Mouse (Mus musculus): ENCODE measurements around the gene Shisa9. TPM values are rescaled to one million over a fixed set of nuclear protein-coding genes. Genes with fewer than 3 reads are reported as not detected.
A peak's percentile ranks its signal among the peaks of the same experiment; 100 is the strongest.

Shisa9 gene
- polyA plus RNA-seq, 1 experiment from 2014 or later: 0.83 TPM

- Histone ChIP-seq H3K4me2 (replicated peaks) (no peak overlapping the region), H3K4me1 (no peaks in the 10 kb centered on the region), H3K4me3 (no peak overlapping the region), H3K27me3 (no peaks in the 10 kb centered on the region), H3K36me3 (no peaks in the 10 kb centered on the region), H3K9ac (no peak overlapping the region), H3K27ac (no peak overlapping the region), H3K9me3 (no peaks in the 10 kb centered on the region)
- WGBS: 70% methylated on average over 2 of the region's 2 CpGs
- no peak for ATAC-seq (ENCODE audit: insufficient number of reproducible peaks, insufficient read depth, low FRiP score, low TSS enrichment)
Observed at GRCm38 (mm10) chr16:12005177-12005576, 21.3 kb downstream of the Shisa9 start.

DNA sequence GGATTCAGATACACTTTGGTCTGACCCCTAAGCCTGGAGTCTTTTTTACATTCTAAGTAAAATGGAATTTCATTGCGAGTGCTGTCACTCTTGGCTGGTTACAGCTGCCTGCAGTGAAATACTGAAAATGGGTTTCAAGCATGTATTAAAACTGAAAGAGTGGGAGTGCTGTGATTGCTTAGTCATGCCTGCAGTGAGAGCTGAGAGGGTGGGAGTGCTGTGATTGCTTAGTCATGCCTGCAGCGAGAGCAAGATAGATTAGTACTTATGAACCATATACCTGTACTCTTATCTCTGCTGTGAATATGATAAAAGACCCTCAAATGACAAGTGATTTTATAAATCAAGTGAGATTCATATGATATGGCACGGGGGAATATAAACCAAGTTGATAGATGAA lies 26.2 kb downstream of the Shisa9 start:
- no peaks in the 10 kb centered on the region for H3K9me3 ChIP-seq
- 88% methylated on average over 3 of the region's 3 CpGs for WGBS
- H3K9ac ChIP-seq: no peak overlapping the region
- H3K4me1 ChIP-seq: no peaks in the 10 kb centered on the region
- no peaks in the 10 kb centered on the region for H3K36me3 ChIP-seq
- ATAC-seq (ENCODE audit: insufficient number of reproducible peaks, insufficient read depth, low FRiP score, low TSS enrichment): no peak
- H3K4me2 ChIP-seq (replicated peaks): no peak overlapping the region
- no peaks in the 10 kb centered on the region for H3K27me3 ChIP-seq
- no peak overlapping the region for H3K27ac ChIP-seq
- H3K4me3 ChIP-seq: no peak overlapping the region

DNA sequence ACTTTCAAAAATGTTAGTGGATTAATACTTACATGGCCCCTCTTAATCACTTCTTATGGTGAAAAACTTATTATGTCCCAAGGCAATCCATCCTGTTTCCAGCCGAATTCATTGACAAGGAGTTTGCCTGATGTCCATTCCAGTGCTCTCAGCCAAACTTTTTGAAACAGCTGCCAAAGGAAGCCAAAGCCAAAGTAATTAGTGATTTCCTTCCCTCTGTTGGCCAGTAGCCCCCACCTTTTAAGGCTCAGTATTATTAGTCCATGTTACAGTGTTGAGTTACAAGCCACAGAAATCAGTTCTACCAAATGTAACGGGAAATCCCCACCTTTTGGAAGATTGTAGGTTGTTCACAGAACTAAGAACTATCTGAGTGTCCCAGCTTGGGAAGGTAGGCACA lies 28.8 kb downstream of the Shisa9 start:
- ATAC-seq (ENCODE audit: insufficient number of reproducible peaks, insufficient read depth, low FRiP score, low TSS enrichment): no peak
- no peaks in the 10 kb centered on the region for H3K9me3 ChIP-seq
- no peaks in the 10 kb centered on the region for H3K27me3 ChIP-seq
- H3K4me3 ChIP-seq: no peak overlapping the region
- no peak overlapping the region for H3K4me2 ChIP-seq (replicated peaks)
- H3K9ac ChIP-seq: no peak overlapping the region
- no peaks in the 10 kb centered on the region for H3K4me1 ChIP-seq
- no peaks in the 10 kb centered on the region for H3K36me3 ChIP-seq
- no peak overlapping the region for H3K27ac ChIP-seq
- 68% methylated on average over 2 of the region's 2 CpGs for WGBS

GRCm38 (mm10) chr16:12014523-12014922 lies 30.6 kb downstream of the Shisa9 start:
- no peak overlapping the region for H3K27ac ChIP-seq
- no peak overlapping the region for H3K4me2 ChIP-seq (replicated peaks)
- no peaks in the 10 kb centered on the region for H3K27me3 ChIP-seq
- ATAC-seq (ENCODE audit: insufficient number of reproducible peaks, insufficient read depth, low FRiP score, low TSS enrichment): no peak
- no peaks in the 10 kb centered on the region for H3K9me3 ChIP-seq
- H3K36me3 ChIP-seq: no peaks in the 10 kb centered on the region
- H3K4me3 ChIP-seq: no peak overlapping the region
- WGBS: 70% methylated on average over 4 of the region's 4 CpGs
- H3K4me1 ChIP-seq: no peaks in the 10 kb centered on the region
- H3K9ac ChIP-seq: no peak overlapping the region

DNA sequence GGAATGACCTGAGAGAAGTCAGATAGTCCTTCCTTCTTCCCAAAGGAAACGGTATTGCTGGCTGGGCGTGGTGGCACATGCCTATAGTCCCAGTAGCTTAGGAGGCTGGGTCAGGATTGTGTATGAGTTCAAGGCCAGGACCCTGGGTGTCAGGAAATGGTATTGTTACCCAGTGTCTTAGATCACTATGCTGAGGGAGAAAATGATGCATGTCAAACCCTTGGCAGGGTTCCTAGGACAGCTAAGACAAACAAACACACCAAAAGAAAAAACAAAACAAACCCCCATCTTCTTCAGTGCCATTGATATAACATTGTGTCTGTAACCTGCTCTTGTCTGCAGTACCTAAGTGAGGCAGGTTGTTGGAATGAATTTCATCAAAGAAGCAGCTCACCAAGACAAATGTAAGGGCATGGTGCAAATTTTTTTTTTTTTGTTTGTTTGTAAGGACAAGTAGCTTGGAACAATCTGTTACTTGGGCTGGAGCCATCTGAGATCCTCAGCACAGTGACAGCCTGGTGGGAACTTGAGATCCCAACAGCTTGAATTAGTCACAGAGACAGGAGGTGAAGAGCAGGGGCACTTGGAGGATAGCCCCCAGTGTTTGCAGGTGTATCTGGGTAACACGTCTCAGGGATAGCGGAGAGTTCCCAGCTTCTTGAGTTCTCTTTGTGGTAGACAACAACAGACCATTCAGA lies 34.2 kb downstream of the Shisa9 start:
- Histone ChIP-seq H3K4me1 (no peaks in the 10 kb centered on the region), H3K4me3 (no peak overlapping the region), H3K4me2 (replicated peaks) (no peak overlapping the region), H3K9ac (no peak overlapping the region), H3K27me3 (no peaks in the 10 kb centered on the region), H3K27ac (no peak overlapping the region), H3K36me3 (no peaks in the 10 kb centered on the region), H3K9me3 (no peaks in the 10 kb centered on the region)
- 78% methylated on average over 4 of the region's 4 CpGs for WGBS
- ATAC-seq (ENCODE audit: insufficient number of reproducible peaks, insufficient read depth, low FRiP score, low TSS enrichment): no peak

GRCm38 (mm10) chr16:12020103-12020755 lies 36.3 kb downstream of the Shisa9 start:
- WGBS: 86% methylated on average over 1 of the region's 1 CpGs
- no peaks in the 10 kb centered on the region for H3K27me3 ChIP-seq
- H3K27ac ChIP-seq: no peak overlapping the region

GRCm38 (mm10) chr16:12032441-12032840 lies 48.5 kb downstream of the Shisa9 start:
- Histone ChIP-seq H3K9ac (no peak overlapping the region), H3K27ac (no peak overlapping the region), H3K4me2 (replicated peaks) (no peak overlapping the region), H3K27me3 (no peaks in the 10 kb centered on the region), H3K4me1 (no peaks in the 10 kb centered on the region), H3K9me3 (no peaks in the 10 kb centered on the region), H3K36me3 (no peaks in the 10 kb centered on the region), H3K4me3 (no peak overlapping the region)
- WGBS: 83% methylated on average over 1 of the region's 1 CpGs
- ATAC-seq (ENCODE audit: insufficient number of reproducible peaks, insufficient read depth, low FRiP score, low TSS enrichment): no peak

More at GRCm38 (mm10) chr16:12020103-12020755, 36.3 kb downstream of the Shisa9 start:
- H3K4me2 ChIP-seq (replicated peaks): no peak overlapping the region
- no peaks in the 10 kb centered on the region for H3K36me3 ChIP-seq
- H3K4me1 ChIP-seq: no peaks in the 10 kb centered on the region
- H3K9ac ChIP-seq: no peak overlapping the region
- ATAC-seq (ENCODE audit: insufficient number of reproducible peaks, insufficient read depth, low FRiP score, low TSS enrichment): no peak
- no peak overlapping the region for H3K4me3 ChIP-seq
- no peaks in the 10 kb centered on the region for H3K9me3 ChIP-seq

- no peak overlapping the region for H3K4me3 ChIP-seq
- H3K9me3 ChIP-seq: no peaks in the 10 kb centered on the region
- no peak for ATAC-seq (ENCODE audit: insufficient number of reproducible peaks, insufficient read depth, low FRiP score, low TSS enrichment)
- no peaks in the 10 kb centered on the region for H3K36me3 ChIP-seq
- H3K27ac ChIP-seq: no peak overlapping the region
- no peak overlapping the region for H3K9ac ChIP-seq
- no peaks in the 10 kb centered on the region for H3K4me1 ChIP-seq
- H3K27me3 ChIP-seq: no peaks in the 10 kb centered on the region
- WGBS: 80% methylated on average over 2 of the region's 2 CpGs
- no peak overlapping the region for H3K4me2 ChIP-seq (replicated peaks)
Observed at GRCm38 (mm10) chr16:12034868-12035267, 51.0 kb downstream of the Shisa9 start.

GRCm38 (mm10) chr16:12035626-12036025 lies 51.7 kb downstream of the Shisa9 start:
- Histone ChIP-seq H3K27me3 (no peaks in the 10 kb centered on the region), H3K9me3 (no peaks in the 10 kb centered on the region), H3K4me1 (no peaks in the 10 kb centered on the region), H3K4me3 (no peak overlapping the region), H3K27ac (no peak overlapping the region), H3K4me2 (replicated peaks) (no peak overlapping the region), H3K36me3 (no peaks in the 10 kb centered on the region), H3K9ac (no peak overlapping the region)
- WGBS: 74% methylated on average over 3 of the region's 3 CpGs
- ATAC-seq (ENCODE audit: insufficient number of reproducible peaks, insufficient read depth, low FRiP score, low TSS enrichment): no peak

DNA sequence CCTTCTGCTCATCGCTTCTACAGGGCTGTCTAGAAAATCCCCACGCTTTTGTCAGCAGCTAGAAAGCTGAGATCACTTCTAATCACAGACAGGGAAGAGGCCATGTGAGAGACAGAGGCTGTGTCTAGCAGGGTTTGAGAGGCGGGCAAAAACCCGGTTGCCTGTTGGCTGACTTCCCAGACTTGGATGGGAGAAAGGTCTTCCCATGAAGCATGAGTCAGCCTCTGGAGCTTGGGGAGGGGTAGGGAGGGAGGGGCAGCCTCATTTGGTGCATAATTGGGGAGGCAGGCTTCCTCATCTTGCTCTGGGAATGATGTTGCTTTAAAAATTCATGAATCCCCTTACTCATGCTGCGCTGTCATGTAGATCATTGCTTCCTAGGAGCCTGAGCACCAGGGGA lies 57.0 kb downstream of the Shisa9 start:
- H3K4me1 ChIP-seq: no peaks in the 10 kb centered on the region
- no peaks in the 10 kb centered on the region for H3K9me3 ChIP-seq
- no peak overlapping the region for H3K4me3 ChIP-seq
- H3K27ac ChIP-seq: no peak overlapping the region
- WGBS: 66% methylated on average over 5 of the region's 5 CpGs
- no peaks in the 10 kb centered on the region for H3K27me3 ChIP-seq
- no peak overlapping the region for H3K9ac ChIP-seq
- ATAC-seq (ENCODE audit: insufficient number of reproducible peaks, insufficient read depth, low FRiP score, low TSS enrichment): peak; percentile 72; the same call in 1 of the 2 replicates
- H3K36me3 ChIP-seq: no peaks in the 10 kb centered on the region
- no peak overlapping the region for H3K4me2 ChIP-seq (replicated peaks)

DNA sequence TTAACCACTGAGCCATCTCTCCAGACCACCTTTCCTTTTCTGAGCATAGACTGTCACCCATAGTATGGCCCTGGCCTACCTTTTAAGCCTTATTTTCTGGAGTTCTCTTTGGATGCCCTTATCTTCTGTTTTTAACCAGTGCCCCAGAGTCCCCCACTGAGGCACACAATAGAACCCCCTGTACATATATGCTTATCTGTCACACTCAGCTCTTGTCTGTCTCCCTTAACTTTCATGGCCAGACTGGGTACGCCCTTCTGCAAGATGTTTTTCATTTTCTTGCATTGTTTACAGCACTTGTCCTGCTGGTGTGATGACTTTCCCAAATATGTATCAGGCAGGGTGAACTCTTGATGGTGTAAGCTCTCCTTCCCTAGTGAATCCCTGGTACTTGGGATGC lies 68.1 kb downstream of the Shisa9 start:
- H3K36me3 ChIP-seq: no peaks in the 10 kb centered on the region
- H3K9ac ChIP-seq: no peak overlapping the region
- no peak for ATAC-seq (ENCODE audit: insufficient number of reproducible peaks, insufficient read depth, low FRiP score, low TSS enrichment)
- H3K27ac ChIP-seq: no peak overlapping the region
- no peaks in the 10 kb centered on the region for H3K27me3 ChIP-seq
- no peak overlapping the region for H3K4me3 ChIP-seq
- no peaks in the 10 kb centered on the region for H3K4me1 ChIP-seq
- no peaks in the 10 kb centered on the region for H3K9me3 ChIP-seq
- H3K4me2 ChIP-seq (replicated peaks): no peak overlapping the region
- WGBS: 80% methylated on average over 1 of the region's 1 CpGs

GRCm38 (mm10) chr16:12072573-12072972 lies 88.7 kb downstream of the Shisa9 start:
- no peaks in the 10 kb centered on the region for H3K9me3 ChIP-seq
- H3K4me1 ChIP-seq: 0 out of 2 replicates have a peak, but pooled peaks cover 5% of the 10 kb centered on the region
- H3K9ac ChIP-seq: no peak overlapping the region
- no peak for ATAC-seq (ENCODE audit: insufficient number of reproducible peaks, insufficient read depth, low FRiP score, low TSS enrichment)
- no peak overlapping the region for H3K27ac ChIP-seq
- H3K36me3 ChIP-seq: no peaks in the 10 kb centered on the region
- no peak overlapping the region for H3K4me3 ChIP-seq
- WGBS: 91% methylated on average over 5 of the region's 5 CpGs
- H3K4me2 ChIP-seq (replicated peaks): no peak overlapping the region
- no peaks in the 10 kb centered on the region for H3K27me3 ChIP-seq
